Mouse (Mus musculus): ENCODE measurements around the gene Nat8f1. TPM values are rescaled to one million over a fixed set of nuclear protein-coding genes. Genes with fewer than 3 reads are reported as not detected.
A peak's percentile ranks its signal among the peaks of the same experiment; 100 is the strongest.
"Not testable (repeated sequence)": the region's sequence is repeated elsewhere in the genome, so short reads cannot be mapped to it uniquely, and the experiment has no call there.

Nat8f1 gene
- polyA plus RNA-seq (2016; fragmentation: Nextera tagmentation; extraction: Ambion mirVana): 7.0 and 10.2 TPM in 2 replicates

DNA sequence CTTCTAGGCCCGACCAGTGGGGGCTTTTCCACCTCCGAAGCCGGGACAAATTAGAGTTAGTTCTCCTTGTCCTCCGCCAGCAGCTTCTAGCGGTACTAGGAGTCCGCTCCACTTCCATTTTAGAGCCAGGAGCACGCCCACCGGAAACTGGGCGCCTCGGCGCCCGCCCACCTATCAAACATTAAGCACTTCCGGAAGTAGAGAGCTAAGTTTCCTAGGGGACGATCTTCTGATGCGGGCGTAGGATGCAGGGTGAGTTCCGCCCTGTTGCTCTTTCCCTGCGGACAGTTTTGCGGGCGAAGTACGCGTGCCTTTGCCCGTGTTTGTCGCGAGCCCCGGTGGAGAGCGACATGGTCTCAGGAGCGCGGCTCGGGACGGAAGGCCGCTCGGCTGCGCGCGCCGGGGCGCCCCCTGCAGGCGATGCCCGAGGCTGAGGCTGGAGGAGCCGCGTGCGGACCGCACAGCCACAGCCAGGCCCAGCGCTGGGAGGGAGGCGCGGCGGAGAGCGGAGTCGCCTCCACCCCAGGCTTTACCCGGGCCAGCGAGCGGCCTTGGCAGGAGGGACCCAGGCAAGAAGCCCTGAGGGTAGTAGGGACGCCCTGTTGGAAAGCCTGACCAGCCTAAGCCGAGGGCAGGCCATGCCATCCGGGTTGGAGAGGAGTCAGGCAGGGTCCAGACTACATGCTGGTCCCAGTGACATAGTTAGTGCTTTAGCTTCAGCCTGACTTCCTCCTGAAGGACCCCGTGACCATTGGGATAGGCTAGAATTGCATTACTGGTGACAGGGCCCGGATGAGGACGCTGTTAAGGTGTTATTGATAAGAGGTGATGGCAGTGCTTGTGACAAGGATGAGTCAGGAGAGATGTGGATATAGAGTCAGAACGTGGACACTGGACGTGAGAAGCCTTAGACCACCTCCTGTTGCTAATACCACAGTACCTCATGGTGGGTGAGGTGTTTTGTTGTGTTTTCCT is at the start of gene Nat8f1:
Nat8f1 (minus strand) TSS at position 149 of the 975 bp plus-strand sequence.
- Histone ChIP-seq H3K4me1 (peaks cover 16% of the 10 kb centered on the region), H3K4me2 (peak within 1 kb of the TSS; percentile 77), H3K9ac (peak within 1 kb of the TSS; percentile 72), H3K4me3 (replicated peaks) (peak within 1 kb of the TSS; percentile 54), H3K27ac (peak within 1 kb of the TSS; percentile 84)
- not testable (repeated sequence) for H3K27me3 ChIP-seq; H3K9me3 ChIP-seq; H3K36me3 ChIP-seq (replicated peaks)
- under 1% methylated on average over 58 of the region's 61 CpGs for WGBS
- peak; percentile 96 for ATAC-seq (ENCODE audit: low FRiP score)

DNA sequence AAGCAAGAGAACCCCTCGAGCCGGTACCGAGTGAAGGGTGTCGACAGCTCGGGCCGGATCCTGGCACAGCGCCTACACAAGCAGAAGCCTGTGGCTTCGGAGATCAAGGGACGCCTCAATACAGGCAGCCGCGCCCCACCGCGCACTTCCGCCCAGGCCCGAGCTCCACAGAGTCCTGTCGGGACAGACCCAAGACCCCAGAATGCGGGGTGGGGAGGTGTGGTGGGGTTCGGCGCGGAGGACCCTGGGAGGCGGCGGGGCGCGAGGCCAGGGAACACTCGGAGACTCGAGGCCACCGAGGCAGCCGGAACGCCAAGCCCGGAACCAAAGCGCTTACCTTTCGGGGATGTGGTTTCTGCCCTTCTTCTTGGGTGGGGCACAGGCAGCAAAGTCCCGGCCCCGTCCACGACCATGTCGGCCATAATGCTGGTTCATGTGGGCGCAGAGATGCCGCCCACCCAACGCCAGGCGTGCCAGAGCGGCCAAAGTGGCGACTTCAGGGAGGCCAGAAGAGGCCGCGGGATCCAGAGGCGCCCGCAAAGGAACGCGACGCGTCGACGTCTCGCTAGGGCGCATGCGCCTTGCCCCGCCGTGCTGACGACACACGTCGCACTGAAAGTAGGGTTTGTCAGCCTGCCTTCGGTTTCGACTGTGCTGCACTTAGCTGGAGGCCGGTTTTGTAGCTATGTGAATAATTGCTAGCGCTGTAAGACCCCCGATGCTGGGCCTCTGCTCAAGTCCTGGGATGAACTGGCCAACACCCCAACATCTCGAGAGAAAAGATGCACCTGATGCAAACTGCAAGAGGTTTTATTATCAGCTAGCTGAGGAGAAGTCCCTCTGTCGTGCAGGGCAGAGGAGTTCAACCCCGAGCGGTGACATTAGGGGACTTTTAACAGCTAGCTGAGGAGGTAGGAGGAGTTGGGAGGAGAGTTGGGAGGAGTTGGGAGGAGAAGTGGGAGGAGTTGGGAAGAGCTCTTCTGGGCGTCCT is 45.9 kb upstream of the Nat8f1 start, which contains the start of gene Dusp11:
Dusp11 (minus strand) TSS at position 567 of the 991 bp plus-strand sequence.
- WGBS: under 1% methylated on average over 70 of the region's 70 CpGs
- peak; percentile 97 for ATAC-seq (ENCODE audit: low FRiP score)
- H3K36me3 ChIP-seq (replicated peaks): peaks cover 14% of the 10 kb centered on the region

DNA sequence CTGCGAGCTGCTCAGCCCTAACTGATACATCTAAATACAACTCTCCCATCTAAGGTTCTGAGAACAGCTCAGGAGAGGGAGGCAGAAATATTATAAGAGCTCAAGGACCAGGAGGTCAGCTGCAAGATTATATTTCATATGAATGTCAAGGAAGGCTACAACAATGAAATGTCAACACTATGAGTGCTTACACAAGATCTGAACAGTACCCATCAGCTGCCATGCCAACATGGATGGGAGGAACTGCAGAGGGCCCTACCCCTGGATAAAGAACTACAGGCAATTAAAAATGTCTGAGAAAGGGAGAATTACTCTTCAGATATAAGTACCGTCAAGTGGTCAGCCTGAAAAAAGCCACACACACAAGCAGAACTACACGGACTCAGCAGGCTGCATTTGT is 42.1 kb upstream of the Nat8f1 start:
- H3K4me2 ChIP-seq: no peak overlapping the region
- no peak overlapping the region for H3K4me3 ChIP-seq (replicated peaks)
- H3K9ac ChIP-seq: no peak overlapping the region
- H3K27me3 ChIP-seq: no peaks in the 10 kb centered on the region
- peaks cover 13% of the 10 kb centered on the region for H3K4me1 ChIP-seq
- H3K9me3 ChIP-seq: no peaks in the 10 kb centered on the region
- H3K27ac ChIP-seq: no peak overlapping the region
- 86% methylated on average over 3 of the region's 3 CpGs for WGBS
- H3K36me3 ChIP-seq (replicated peaks): peaks cover 45% of the 10 kb centered on the region
- ATAC-seq (ENCODE audit: low FRiP score): no peak

More for the DNA sequence above, 45.9 kb upstream of the Nat8f1 start, which contains the start of gene Dusp11:
- Histone ChIP-seq H3K4me1 (peaks cover 14% of the 10 kb centered on the region), H3K9ac (peak within 1 kb of the TSS; percentile 88), H3K4me2 (peak within 1 kb of the TSS; percentile 66), H3K27ac (peak within 1 kb of the TSS; percentile 98), H3K27me3 (no peaks in the 10 kb centered on the region), H3K4me3 (replicated peaks) (peak within 1 kb of the TSS; percentile 87), H3K9me3 (no peaks in the 10 kb centered on the region)

DNA sequence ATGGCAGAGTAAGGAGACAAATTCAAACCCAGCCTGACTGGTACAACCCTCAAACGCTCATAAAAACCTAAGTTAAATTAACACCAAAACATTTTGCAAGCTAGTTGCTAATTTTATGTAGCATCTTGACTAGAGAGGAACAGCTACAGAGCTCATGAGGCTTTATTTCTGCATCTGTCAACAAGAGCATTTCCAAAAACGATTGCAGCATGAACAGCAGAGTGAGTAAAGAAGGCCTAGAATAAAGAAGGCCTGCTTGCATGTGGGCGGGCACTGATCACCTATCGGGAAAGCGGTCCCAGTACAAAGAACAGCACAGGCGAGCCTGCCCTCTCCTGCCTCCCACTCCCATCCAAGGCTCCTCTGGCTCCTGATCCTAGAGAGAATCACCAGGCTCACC is 33.1 kb upstream of the Nat8f1 start:
- Histone ChIP-seq H3K27ac (no peak overlapping the region), H3K4me2 (no peak overlapping the region), H3K27me3 (no peaks in the 10 kb centered on the region), H3K4me3 (replicated peaks) (no peak overlapping the region), H3K9me3 (no peaks in the 10 kb centered on the region), H3K36me3 (replicated peaks) (peaks cover 95% of the 10 kb centered on the region), H3K4me1 (no peaks in the 10 kb centered on the region), H3K9ac (no peak overlapping the region)
- no peak for ATAC-seq (ENCODE audit: low FRiP score)
- 84% methylated on average over 6 of the region's 6 CpGs for WGBS

DNA sequence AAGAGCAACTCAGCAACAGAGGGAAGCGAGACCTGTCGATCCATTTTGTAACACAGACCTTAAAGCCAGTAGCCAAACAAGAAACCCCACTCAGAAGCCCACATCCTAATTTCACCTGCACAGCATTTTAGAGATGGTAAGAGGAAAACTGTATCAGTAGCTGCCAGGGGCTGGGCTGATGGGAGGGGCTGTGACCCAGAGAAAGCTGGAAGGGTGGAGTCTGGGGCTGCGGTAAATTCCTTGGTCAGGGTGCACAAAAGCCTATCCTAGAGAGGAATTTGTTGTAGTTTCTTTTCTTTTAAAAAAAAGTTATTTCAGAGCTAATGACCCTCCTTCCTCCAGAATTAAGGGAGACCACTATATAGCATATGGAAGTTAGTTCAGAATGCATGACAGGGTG is 27.0 kb upstream of the Nat8f1 start:
- Histone ChIP-seq H3K9me3 (no peaks in the 10 kb centered on the region), H3K36me3 (replicated peaks) (peaks cover 51% of the 10 kb centered on the region), H3K4me1 (peaks cover under 1% of the 10 kb centered on the region; the same call in 1 of the 2 replicates), H3K9ac (no peak overlapping the region), H3K4me3 (replicated peaks) (no peak overlapping the region), H3K27ac (no peak overlapping the region), H3K4me2 (no peak overlapping the region), H3K27me3 (no peaks in the 10 kb centered on the region)
- WGBS: 93% methylated on average over 3 of the region's 3 CpGs
- ATAC-seq (ENCODE audit: low FRiP score): no peak

DNA sequence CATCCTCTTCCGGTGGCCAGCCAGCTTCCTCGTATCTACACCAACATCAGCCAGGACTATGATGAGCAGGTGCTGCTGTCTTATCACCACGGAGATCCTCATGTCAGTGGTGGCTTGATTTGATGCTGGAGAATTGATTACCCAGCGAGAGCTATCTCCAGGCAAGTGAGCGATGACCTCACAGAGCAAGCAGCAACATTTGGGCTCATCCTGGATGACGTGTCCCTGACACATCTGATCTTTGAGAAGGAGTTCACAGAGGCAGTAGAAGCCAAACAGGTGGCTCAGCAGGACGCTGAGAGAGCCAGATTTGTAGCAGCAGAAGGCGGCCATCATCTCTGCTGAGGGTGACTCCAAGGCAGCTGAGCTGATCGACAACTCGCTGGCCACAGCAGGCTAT is 23.2 kb upstream of the Nat8f1 start:
- H3K4me2 ChIP-seq: no peak overlapping the region
- no peaks in the 10 kb centered on the region for H3K9me3 ChIP-seq
- 84% methylated on average over 10 of the region's 10 CpGs for WGBS
- ATAC-seq (ENCODE audit: low FRiP score): no peak
- H3K4me3 ChIP-seq (replicated peaks): no peak overlapping the region
- no peak overlapping the region for H3K9ac ChIP-seq
- H3K4me1 ChIP-seq: peaks cover 6% of the 10 kb centered on the region
- H3K36me3 ChIP-seq (replicated peaks): peaks cover 14% of the 10 kb centered on the region
- H3K27me3 ChIP-seq: no peaks in the 10 kb centered on the region
- no peak overlapping the region for H3K27ac ChIP-seq

DNA sequence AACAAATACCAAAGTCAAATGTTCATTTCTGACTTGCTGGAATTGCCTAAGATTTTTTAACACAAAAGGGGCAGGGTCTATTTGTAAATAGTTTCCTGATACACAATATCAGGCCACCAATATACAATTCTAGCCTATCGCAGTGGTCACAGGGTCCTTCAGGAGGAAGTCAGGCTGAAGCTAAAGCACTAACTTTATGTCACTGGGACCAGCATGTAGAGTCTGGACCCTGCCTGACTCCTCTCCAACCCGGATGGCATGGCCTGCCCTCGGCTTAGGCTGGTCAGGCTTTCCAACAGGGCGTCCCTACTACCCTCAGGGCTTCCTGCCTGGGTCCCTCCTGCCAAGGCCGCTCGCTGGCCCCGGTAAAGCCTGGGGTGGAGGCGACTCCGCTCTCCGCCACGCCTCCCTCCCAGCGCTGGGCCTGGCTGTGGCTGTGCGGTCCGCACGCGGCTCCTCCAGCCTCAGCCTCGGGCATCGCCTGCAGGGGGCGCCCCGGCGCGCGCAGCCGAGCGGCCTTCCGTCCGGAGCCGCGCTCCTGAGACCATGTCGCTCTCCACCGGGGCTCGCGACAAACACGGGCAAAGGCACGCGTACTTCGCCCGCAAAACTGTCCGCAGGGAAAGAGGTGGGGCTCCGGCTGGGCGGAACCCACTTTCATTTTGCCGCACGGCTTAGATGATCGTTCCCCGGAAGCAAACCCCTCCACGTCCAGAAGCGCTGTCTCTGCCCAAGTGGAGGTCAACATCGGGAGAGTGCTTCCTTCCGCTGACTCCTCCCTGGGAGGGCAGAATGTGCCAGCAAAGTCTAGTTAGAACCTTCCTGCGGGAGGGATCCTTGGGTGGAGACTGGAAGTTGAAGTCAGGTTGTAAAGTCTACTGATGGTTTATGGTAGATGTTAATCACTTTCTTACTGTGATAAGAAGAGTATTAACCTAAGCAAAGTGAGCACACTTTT is 21.3 kb upstream of the Nat8f1 start:
- Histone ChIP-seq H3K4me2 (peak overlapping the region; percentile 57), H3K9ac (peak overlapping the region; percentile 55), H3K4me3 (replicated peaks) (peak overlapping the region; percentile 46), H3K27ac (peak overlapping the region; percentile 63; the same call in 1 of the 2 replicates)
- H3K4me1 ChIP-seq; H3K27me3 ChIP-seq; H3K36me3 ChIP-seq (replicated peaks); H3K9me3 ChIP-seq: not testable (repeated sequence)
- WGBS: 3% methylated on average over 50 of the region's 50 CpGs
- peak; percentile 94 for ATAC-seq (ENCODE audit: low FRiP score)

DNA sequence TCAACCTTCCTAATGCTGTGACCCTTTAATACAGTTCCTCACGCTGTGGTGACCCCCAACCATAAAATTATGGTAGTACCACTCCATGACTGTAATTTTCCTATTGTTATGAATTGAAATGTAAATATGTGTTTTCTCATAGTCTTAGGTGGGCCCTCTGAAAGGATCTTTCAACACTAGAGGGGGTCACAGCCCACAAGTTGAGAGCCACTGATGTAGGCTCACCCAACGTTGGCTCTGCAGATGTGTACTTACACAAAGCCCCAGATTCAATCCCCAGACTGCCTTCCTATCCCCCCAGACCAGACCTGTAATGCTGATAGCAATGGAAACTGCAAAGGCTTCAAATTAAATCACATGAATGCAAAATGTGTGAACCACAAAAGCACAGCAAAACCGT is 20.2 kb upstream of the Nat8f1 start:
- Histone ChIP-seq H3K9ac (no peak overlapping the region), H3K4me2 (no peak overlapping the region), H3K36me3 (replicated peaks) (peaks cover 10% of the 10 kb centered on the region), H3K4me3 (replicated peaks) (no peak overlapping the region), H3K27me3 (no peaks in the 10 kb centered on the region), H3K9me3 (no peaks in the 10 kb centered on the region), H3K27ac (no peak overlapping the region), H3K4me1 (peaks cover 6% of the 10 kb centered on the region)
- WGBS: 67% methylated on average over 3 of the region's 3 CpGs
- no peak for ATAC-seq (ENCODE audit: low FRiP score)

DNA sequence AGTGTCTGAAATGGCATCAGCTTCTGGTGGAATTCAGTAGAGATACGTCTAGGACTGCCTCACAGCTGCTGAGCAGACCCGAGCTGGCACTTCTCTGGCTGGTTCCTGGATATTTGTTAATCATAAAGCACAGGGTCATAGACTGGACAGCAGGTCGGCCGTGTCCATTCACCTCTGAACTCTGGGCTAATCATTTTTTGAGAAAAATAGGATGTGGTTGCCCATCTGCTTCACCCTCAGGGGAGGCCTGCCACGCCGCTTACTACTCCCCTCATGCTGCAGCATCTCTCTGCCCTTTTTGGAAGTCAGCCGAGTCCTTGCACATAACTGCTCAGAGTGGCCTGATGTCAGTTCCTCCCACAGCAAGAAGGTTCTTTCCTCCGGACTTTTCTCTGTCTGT is 18.6 kb upstream of the Nat8f1 start:
- peaks cover 26% of the 10 kb centered on the region for H3K36me3 ChIP-seq (replicated peaks)
- H3K9ac ChIP-seq: no peak overlapping the region
- no peak overlapping the region for H3K27ac ChIP-seq
- H3K4me3 ChIP-seq (replicated peaks): no peak overlapping the region
- H3K4me1 ChIP-seq: peaks cover 6% of the 10 kb centered on the region
- WGBS: 81% methylated on average over 8 of the region's 8 CpGs
- no peaks in the 10 kb centered on the region for H3K9me3 ChIP-seq
- no peaks in the 10 kb centered on the region for H3K27me3 ChIP-seq
- no peak overlapping the region for H3K4me2 ChIP-seq
- no peak for ATAC-seq (ENCODE audit: low FRiP score)

DNA sequence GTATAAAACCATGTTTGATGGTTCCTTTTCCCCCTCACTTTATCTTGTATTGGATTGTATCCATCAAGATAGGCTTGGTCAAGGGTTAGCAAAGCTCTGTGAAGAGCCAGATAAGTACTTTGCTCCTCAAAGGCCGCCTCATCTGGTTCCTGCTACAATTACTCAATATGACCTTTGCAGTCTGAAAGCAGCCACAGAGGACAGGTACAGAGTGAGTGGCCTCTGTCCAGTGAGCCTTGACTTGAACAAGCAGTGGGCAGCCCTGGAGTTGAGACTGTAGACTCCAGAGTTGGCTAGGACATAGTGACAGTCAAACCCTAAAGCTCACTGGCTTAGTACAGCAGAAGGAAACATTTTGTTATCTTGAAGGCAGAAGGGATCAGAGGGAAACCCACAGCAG is 13.8 kb upstream of the Nat8f1 start:
- Histone ChIP-seq H3K4me3 (replicated peaks) (no peak overlapping the region), H3K4me2 (no peak overlapping the region), H3K9me3 (no peaks in the 10 kb centered on the region), H3K4me1 (no peaks in the 10 kb centered on the region), H3K9ac (no peak overlapping the region), H3K36me3 (replicated peaks) (peaks cover 65% of the 10 kb centered on the region), H3K27ac (no peak overlapping the region), H3K27me3 (no peaks in the 10 kb centered on the region)
- ATAC-seq (ENCODE audit: low FRiP score): no peak
- WGBS: 89% methylated on average over 1 of the region's 1 CpGs

Data from forebrain, embryonic 12.5 days (tissue).